Mouse (Mus musculus) v-Abl transformed pro-B cells (cell line): ENCODE measurements around the gene Tmem41b.

ENCODE experiments used
- in situ Hi-C, 2 experiments: fragments of 400-800 bp; cut with MboI; formaldehyde crosslinking; loops; one replicate each; pipeline ENCODE4 v1.15.1; 2025; ENCODE audit not compliant: unreplicated experiment in 2 of 2

The Tmem41b gene

GRCm38 (mm10) chr7:109944421-109945034 is 42.2 kb downstream of the Tmem41b start:
- in situ Hi-C loops: no loop called here

- in situ Hi-C loops: no loop called here
Measured at GRCm38 (mm10) chr7:109929628-109930027, 57.1 kb downstream of the Tmem41b start.

GRCm38 (mm10) chr7:109928365-109928764 is 58.4 kb downstream of the Tmem41b start:
- in situ Hi-C loops: no loop called here

GRCm38 (mm10) chr7:109924965-109925364 is 61.8 kb downstream of the Tmem41b start:
- in situ Hi-C loops: no loop called here

GRCm38 (mm10) chr7:109922889-109923288 is 63.8 kb downstream of the Tmem41b start:
- in situ Hi-C loops: no loop called here
